Mouse (Mus musculus) thymus, postnatal 10 days (tissue): ENCODE data around the gene Samd15.
"Not testable (repeated sequence)": the region's sequence is repeated elsewhere in the genome, so short reads cannot be mapped to it uniquely, and the experiment has no call there.

Source experiments
- DNase-seq, 2 experiments: peaks; one replicate each; pipeline ENCODE4 v3.0.0; 2021; ENCODE audit warnings: low spot score in 2 of 2

Gene Samd15

GRCm38 (mm10) chr12:87199206-87199972 lies at the start of gene Samd15:
Gene Samd15 (plus strand): TSS chr12:87199723.
- peak; percentile 56 to 58 for DNase-seq

GRCm38 (mm10) chr12:87154448-87154847 lies 45.1 kb upstream of the Samd15 start:
- DNase-seq, result not testable (repeated sequence)

GRCm38 (mm10) chr12:87157361-87157760 lies 42.2 kb upstream of the Samd15 start:
- no peak for DNase-seq

- no peak for DNase-seq
These were observed 41.4 kb upstream of the Samd15 start for GRCm38 (mm10) chr12:87158099-87158498.

- no peak for DNase-seq
These were observed 39.2 kb upstream of the Samd15 start for GRCm38 (mm10) chr12:87160310-87160709.

- no peak for DNase-seq
These were observed 38.7 kb upstream of the Samd15 start for GRCm38 (mm10) chr12:87160815-87161214.

- DNase-seq, result no peak
These were observed 24.2 kb upstream of the Samd15 start for GRCm38 (mm10) chr12:87175194-87175946.

- DNase-seq, result no peak
These were observed 21.9 kb upstream of the Samd15 start for GRCm38 (mm10) chr12:87177631-87178030.

- no peak for DNase-seq
These were observed 6.5 kb upstream of the Samd15 start for GRCm38 (mm10) chr12:87193008-87193407.

- no peak for DNase-seq
These were observed 4.5 kb upstream of the Samd15 start for GRCm38 (mm10) chr12:87195069-87195468.

- DNase-seq, result no peak
These were observed 3.2 kb upstream of the Samd15 start for GRCm38 (mm10) chr12:87196310-87196709.

- DNase-seq, result no peak
These were observed 731 bp upstream of the Samd15 start for GRCm38 (mm10) chr12:87198792-87199191.

- peak; percentile 69 to 83 for DNase-seq
These were observed 557 bp downstream of the Samd15 start, which contains the start of gene Tmed8 for GRCm38 (mm10) chr12:87199973-87200586. Gene Tmed8 (minus strand): TSS chr12:87200454.

GRCm38 (mm10) chr12:87201694-87202093 lies 2.2 kb downstream of the Samd15 start:
- no peak for DNase-seq

GRCm38 (mm10) chr12:87205789-87206188 lies 6.3 kb downstream of the Samd15 start:
- DNase-seq, result not testable (repeated sequence)

GRCm38 (mm10) chr12:87212844-87213606 lies 13.5 kb downstream of the Samd15 start:
- DNase-seq, result no peak

GRCm38 (mm10) chr12:87216053-87216452 lies 16.5 kb downstream of the Samd15 start:
- DNase-seq, result no peak

- DNase-seq, result no peak
These were observed 18.1 kb downstream of the Samd15 start for GRCm38 (mm10) chr12:87217596-87217995.

- DNase-seq, result no peak
These were observed 19.8 kb downstream of the Samd15 start for GRCm38 (mm10) chr12:87219362-87219761.

GRCm38 (mm10) chr12:87224950-87225349 lies 25.4 kb downstream of the Samd15 start:
- no peak for DNase-seq

- DNase-seq, result no peak
These were observed 27.3 kb downstream of the Samd15 start for GRCm38 (mm10) chr12:87226801-87227200.

GRCm38 (mm10) chr12:87229633-87230032 lies 30.1 kb downstream of the Samd15 start:
- no peak for DNase-seq
